Mouse (Mus musculus): ENCODE measurements around the gene BC048562.

The BC048562 gene

GRCm38 (mm10) chr9:108480813-108481519, 44.7 kb downstream of the BC048562 start:
- DNase-seq: no peak

DNA sequence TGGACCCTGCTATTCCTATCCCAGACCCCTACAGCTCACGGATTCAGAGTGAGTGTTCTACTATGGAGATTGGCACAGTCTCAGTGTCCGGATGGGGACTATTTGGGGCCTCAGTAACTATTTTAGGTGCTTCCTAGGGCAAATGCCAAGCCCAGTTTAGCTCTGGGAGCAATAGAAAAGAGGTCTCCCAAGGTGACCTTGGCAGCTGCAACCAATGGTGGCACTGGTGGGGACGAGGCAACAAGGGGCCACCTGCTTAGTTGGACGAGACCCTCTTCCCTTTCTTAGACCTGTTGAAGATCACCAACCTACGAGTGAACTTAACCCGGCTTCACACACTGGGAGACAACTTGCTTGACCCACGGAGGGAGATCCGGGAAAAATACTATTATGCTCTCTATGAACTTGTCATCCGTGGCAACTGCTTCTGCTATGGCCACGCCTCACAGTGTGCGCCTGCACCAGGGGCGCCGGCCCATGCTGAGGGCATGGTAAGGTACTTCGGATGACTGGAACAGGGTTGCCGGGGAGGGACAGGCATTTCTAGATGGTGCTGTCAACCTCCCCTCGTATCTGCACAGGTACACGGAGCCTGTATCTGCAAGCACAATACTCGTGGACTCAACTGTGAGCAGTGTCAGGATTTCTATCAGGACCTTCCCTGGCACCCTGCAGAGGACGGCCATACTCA, 45.4 kb downstream of the BC048562 start:
- DNase-seq: no peak

- DNase-seq: no peak
Measured at GRCm38 (mm10) chr9:108483051-108483790, 46.9 kb downstream of the BC048562 start.

DNA sequence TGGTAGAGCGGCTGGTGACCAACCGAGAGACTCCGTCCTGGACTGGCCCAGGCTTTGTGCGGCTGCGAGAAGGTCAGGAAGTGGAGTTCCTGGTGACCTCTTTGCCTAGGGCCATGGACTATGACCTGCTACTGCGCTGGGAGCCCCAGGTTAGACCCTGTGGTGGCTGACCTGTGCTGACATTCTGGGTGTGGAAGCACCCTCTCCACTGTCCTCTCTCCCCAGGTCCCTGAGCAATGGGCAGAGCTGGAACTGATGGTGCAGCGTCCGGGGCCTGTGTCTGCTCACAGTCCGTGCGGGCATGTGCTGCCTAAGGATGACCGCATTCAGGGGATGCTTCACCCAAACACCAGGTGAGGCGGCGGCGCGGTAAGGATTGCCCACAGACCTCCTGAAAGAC, 47.7 kb downstream of the BC048562 start:
- no peak for DNase-seq

- no peak for DNase-seq
Measured at GRCm38 (mm10) chr9:108485301-108485875, 49.1 kb downstream of the BC048562 start.

GRCm38 (mm10) chr9:108486973-108487530, 50.8 kb downstream of the BC048562 start:
- no peak for DNase-seq

DNA sequence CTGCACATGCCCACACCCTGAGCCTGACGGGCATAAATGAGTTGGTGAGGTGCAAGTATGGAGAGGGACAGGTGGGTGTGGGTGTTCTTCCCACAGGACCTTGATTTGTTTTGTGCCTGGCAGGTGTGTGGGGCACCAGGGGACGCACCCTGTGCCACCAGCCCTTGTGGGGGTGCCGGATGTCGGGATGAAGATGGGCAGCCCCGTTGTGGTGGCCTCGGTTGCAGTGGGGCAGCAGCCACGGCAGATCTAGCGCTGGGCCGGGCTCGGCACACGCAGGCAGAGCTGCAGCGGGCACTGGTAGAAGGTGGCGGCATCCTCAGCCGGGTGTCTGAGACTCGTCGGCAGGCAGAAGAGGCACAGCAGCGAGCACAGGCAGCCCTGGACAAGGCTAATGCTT, 52.1 kb downstream of the BC048562 start:
- no peak for DNase-seq

DNA sequence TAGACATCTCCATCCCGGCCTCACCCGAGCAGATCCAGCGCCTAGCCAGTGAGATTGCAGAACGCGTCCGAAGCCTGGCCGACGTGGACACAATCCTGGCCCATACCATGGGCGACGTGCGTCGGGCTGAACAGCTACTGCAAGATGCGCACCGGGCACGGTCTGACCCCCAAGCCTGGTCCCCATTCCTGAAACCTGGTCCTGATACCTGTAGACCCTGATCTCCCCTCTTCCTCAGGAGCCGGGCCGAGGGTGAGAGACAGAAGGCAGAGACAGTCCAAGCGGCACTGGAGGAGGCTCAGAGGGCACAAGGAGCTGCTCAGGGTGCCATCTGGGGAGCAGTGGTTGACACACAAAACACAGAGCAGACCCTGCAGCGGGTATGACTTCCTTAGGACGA, 52.9 kb downstream of the BC048562 start:
- no peak for DNase-seq

- DNase-seq: no peak
Measured at GRCm38 (mm10) chr9:108489702-108490558, 53.6 kb downstream of the BC048562 start.

- DNase-seq: peak; percentile 94
Measured at GRCm38 (mm10) chr9:108490559-108491285, 54.4 kb downstream of the BC048562 start, which contains the start of gene Usp19. Gene Usp19 (plus strand): TSS chr9:108490602.

- DNase-seq: no peak
Measured at GRCm38 (mm10) chr9:108491286-108491580, 55.0 kb downstream of the BC048562 start.

DNA sequence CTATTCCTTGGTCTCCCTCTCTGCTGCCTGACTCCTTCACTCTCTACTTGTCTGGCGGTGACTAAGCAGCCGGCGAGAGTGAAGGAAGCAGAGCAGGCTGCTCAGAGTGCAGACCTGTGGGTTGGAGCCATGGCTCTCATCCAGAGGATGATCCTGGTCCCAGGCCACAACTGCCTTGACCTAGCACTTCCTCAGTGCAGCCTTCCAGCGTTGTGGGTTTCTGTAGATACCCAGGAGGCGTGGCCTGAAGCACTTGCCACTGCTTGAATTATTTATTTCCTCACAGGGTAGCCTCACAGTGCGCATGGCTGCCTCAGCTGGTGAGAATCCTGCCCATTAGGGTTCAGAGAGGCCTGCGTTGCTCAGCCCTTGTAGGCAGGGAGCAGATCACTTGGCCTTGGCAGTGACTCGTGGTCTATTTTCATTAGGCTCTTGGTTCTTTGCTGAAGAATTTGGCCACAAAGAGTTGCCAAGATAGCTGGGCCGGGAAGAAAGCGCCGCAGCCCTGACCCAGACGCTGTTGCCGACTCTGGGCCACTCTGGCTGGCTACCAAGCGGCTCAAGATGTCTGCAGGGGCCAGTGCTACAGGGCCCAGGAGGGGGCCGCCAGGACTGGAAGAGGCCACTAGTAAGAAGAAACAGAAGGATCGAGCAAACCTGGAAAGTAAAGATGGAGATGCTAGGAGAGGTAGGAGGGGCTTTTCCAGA, 55.9 kb downstream of the BC048562 start:
- DNase-seq: no peak

DNA sequence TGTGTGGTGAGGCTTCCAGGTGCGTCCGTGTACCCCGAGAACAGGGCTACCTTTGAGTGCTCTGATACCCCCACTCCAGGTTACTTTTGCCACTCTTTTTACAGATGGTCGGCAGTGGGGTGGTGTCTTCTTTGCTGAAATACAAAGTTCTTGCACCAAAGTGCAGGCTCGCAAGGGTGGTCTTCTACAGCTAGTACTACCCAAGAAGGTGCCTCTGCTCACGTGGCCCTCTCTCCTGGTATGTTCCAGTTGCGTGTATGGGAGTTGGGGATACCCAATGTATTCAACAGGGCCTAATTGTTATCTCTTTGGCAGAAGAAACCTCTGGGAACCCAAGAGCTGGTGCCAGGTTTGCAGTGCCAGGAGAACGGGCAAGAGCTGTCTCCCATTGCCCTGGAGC, 57.0 kb downstream of the BC048562 start:
- DNase-seq: no peak

DNA sequence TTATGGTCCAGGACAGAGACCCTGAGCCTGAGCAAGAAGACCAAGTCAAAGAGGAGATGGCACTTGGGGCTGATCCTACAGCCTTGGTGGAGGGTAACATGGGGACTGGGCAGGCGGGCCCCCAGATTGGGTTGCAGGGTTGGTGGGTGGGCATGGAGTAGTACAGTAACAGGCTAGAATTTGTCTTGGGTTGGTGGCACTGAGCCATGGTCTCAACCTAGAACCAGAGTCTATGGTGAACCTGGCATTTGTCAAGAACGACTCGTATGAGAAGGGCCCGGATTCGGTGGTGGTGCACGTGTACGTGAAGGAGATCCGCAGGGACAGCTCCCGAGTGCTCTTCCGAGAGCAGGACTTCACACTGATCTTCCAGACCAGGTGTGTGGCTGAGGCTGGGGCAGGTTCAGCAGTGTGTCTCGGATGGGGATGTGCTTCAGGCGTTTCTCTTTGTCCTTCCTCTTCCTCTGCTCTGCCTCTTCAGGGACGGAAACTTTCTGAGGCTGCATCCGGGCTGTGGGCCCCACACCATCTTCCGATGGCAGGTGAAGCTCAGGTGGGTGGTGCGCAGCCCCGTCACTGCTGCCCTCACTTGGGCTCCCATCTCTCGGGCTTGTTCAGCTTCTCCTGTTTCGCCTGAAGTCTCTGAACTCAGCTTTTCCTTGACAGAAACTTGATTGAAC, 58.0 kb downstream of the BC048562 start:
- no peak for DNase-seq

DNA sequence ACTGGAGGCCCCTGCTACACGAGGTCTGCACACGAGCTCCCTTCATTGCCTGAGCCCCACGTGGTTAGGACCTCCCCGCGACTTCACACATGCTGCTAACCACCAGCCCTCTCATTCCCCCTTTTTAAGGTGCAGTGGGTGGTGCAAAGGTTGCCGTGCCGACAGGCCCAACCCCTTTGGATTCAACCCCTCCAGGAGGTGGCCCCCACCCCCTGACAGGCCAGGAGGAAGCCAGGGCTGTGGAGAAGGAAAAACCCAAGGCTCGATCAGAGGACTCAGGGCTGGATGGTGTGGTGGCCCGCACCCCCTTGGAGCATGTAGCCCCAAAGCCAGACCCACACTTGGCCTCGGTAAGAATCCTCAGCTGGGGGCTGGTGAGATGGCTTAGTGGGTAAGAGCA, 58.6 kb downstream of the BC048562 start:
- DNase-seq: no peak
